Mouse (Mus musculus) intestine, postnatal 0 days (tissue): Measurements from ENCODE around the gene Zfp771. TPM values are rescaled to one million over a fixed set of nuclear protein-coding genes. Genes with fewer than 3 reads are reported as not detected.

Source experiments
- ATAC-seq: fragments of 200-750 bp; cut with Nextera tagmentation; 2 replicates; pipeline ENCODE4 v1.8.0; 2017; ENCODE audit warnings: mild to moderate bottlenecking, moderate TSS enrichment, moderate library complexity
- H3K27ac ChIP-seq: fragments of 300-500 bp; sonication (generic); 2 replicates; pipeline ENCODE4 v1.5.1; 2014; ENCODE audit warnings: mild to moderate bottlenecking, low read depth, low read length, moderate library complexity
- H3K27me3 ChIP-seq: fragments of 300-500 bp; sonication (generic); replicated peaks from 2 replicates; pipeline ENCODE4 v1.6.1; 2014; ENCODE audit warnings: low read length, mixed read lengths; ENCODE audit not compliant: control insufficient read depth, insufficient read depth
- H3K36me3 ChIP-seq: fragments of 300-500 bp; sonication (generic); 2 replicates; pipeline ENCODE4 v1.6.1; 2014; ENCODE audit warnings: mild to moderate bottlenecking, moderate library complexity; ENCODE audit not compliant: control insufficient read depth, insufficient read depth
- H3K4me1 ChIP-seq: fragments of 300-500 bp; sonication (generic); replicated peaks from 2 replicates; pipeline ENCODE4 v1.6.1; 2014; ENCODE audit warnings: antibody characterized with exemption, low read length, mixed read lengths; ENCODE audit not compliant: control insufficient read depth, insufficient read depth
- H3K4me2 ChIP-seq: fragments of 300-500 bp; sonication (generic); replicated peaks from 2 replicates; pipeline ENCODE4 v1.6.1; 2014; ENCODE audit warnings: low read depth, mild to moderate bottlenecking, moderate library complexity
- H3K4me3 ChIP-seq: fragments of 300-500 bp; sonication (generic); 2 replicates; pipeline ENCODE4 v1.5.1; 2014; ENCODE audit warnings: low read depth, low read length
- H3K9ac ChIP-seq: fragments of 300-500 bp; sonication (generic); 2 replicates; pipeline ENCODE4 v1.6.1; 2014; ENCODE audit warnings: mild to moderate bottlenecking, low read depth, low read length
- H3K9me3 ChIP-seq: fragments of 300-500 bp; sonication (generic); 2 replicates; pipeline ENCODE4 v1.6.1; 2016; ENCODE audit warnings: mixed run types; ENCODE audit not compliant: control insufficient read depth
- CTCF ChIP-seq: sonication (generic); IDR thresholded peaks from 2 replicates; pipeline ENCODE4 v1.5.1; 2016; ENCODE audit warnings: low read depth, mild to moderate bottlenecking, control low read depth, antibody characterized with exemption, moderate library complexity
- WGBS: fragments of 180-500 bp; shearing (Covaris S2); extraction: QIAGEN DNeasy Blood & Tissue Kit; methylation state at CpG from one replicate; pipeline ENCODE4 v1.1.7; 2014; 5-methylcytosine and 5-hydroxymethylcytosine counted together
- polyA plus RNA-seq: library from polyadenylated mRNA; unstranded; fragments of >200 nt; fragmentation: Nextera tagmentation; extraction: Ambion mirVana; gene quantifications from 2 replicates; pipeline ENCODE4 v1.2.1, GENCODE M21; 2015

Zfp771 gene
- polyA plus RNA-seq, 1 experiment from 2014 or later = 17.6 TPM

DNA sequence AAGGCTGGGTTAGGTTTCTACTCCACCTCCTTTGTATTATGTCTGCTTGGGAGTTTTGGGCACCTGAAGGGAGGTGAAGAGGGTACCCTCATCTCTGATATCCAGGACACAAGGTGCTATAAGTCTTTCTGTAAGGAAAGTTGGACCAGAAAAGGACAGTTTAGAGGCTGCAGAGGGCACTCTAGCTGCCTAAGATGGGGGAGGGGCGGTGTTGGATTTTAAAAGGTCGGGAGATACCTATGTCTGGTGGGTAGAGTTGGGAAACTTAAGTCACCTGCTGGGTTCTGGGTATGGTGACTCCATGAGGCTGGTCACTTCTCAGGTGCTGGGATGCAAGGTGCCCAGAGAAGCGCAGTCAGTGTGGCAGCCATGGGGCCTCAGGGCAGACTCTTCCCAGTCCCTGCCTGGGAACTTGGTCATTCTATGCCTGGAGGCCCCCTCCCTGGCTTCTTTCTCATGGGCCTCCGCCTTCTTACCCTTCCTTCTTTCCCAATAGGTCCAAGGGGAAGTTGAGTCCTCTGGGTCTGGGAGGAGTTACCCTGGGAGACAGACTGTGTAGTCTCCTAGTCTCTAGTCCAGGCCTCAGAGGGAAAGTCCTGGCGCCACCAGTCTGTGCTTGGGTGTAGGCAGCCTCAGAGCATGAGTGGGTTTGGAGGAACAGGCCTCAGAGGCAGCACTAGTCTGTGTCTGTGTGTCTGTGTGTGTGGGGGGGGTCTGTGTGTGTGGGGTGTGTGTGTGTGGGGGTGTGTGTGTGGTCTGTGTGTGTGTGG, 52.9 kb downstream of the Zfp771 start:
- no peak for ATAC-seq
- TF ChIP-seq CTCF = no peak
- no peaks in the 10 kb centered on the region for H3K27me3 ChIP-seq
- no peak overlapping the region for H3K27ac ChIP-seq
- no peak overlapping the region for H3K4me2 ChIP-seq
- H3K4me3 ChIP-seq = no peak overlapping the region
- H3K9ac ChIP-seq = no peak overlapping the region
- H3K9me3 ChIP-seq = no peaks in the 10 kb centered on the region
- H3K36me3 ChIP-seq = no peaks in the 10 kb centered on the region
- H3K4me1 ChIP-seq = no peaks in the 10 kb centered on the region
- WGBS = 85% methylated on average over 5 of the region's 5 CpGs

GRCm38 (mm10) chr7:127297586-127298193, 53.6 kb downstream of the Zfp771 start:
- no peak overlapping the region for H3K27ac ChIP-seq
- no peak for ATAC-seq
- no peaks in the 10 kb centered on the region for H3K4me1 ChIP-seq
- no peaks in the 10 kb centered on the region for H3K27me3 ChIP-seq
- no peaks in the 10 kb centered on the region for H3K36me3 ChIP-seq
- 92% methylated on average over 5 of the region's 5 CpGs for WGBS
- H3K9me3 ChIP-seq = no peaks in the 10 kb centered on the region
- no peak for TF ChIP-seq CTCF
- H3K9ac ChIP-seq = no peak overlapping the region
- H3K4me3 ChIP-seq = no peak overlapping the region
- H3K4me2 ChIP-seq = no peak overlapping the region

Other genes with a start within 250 kb of the Zfp771 start
- gene Mvp, start 229.7 kb upstream of the Zfp771 start, polyA plus RNA-seq = 79.8 and 81.0 TPM in 2 replicates
- 0.68 TPM in 1 of 2 replicates, not detected in the other for gene Pagr1b, start 227.8 kb upstream of the Zfp771 start, polyA plus RNA-seq
- 26.4 and 37.5 TPM in 2 replicates for gene Pagr1a, start 226.9 kb upstream of the Zfp771 start, polyA plus RNA-seq
- 15.7 and 27.1 TPM in 2 replicates for gene Gm42742, start 223.2 kb upstream of the Zfp771 start, polyA plus RNA-seq
- gene Prrt2, start 223.1 kb upstream of the Zfp771 start, polyA plus RNA-seq = 2.5 and 2.7 TPM in 2 replicates
- gene Maz, start 217.2 kb upstream of the Zfp771 start, polyA plus RNA-seq = 32.6 and 33.9 TPM in 2 replicates
- 24.0 and 24.2 TPM in 2 replicates for gene Kif22, start 201.8 kb upstream of the Zfp771 start, polyA plus RNA-seq
- gene Zg16, start 156.9 kb upstream of the Zfp771 start, polyA plus RNA-seq = 175 and 225 TPM in 2 replicates
- gene AI467606, start 152.9 kb upstream of the Zfp771 start, polyA plus RNA-seq = 5.2 and 5.8 TPM in 2 replicates
- 1.8 and 2.0 TPM in 2 replicates for gene Qprt, start 122.0 kb upstream of the Zfp771 start, polyA plus RNA-seq
- gene Spn, start 106.5 kb upstream of the Zfp771 start, polyA plus RNA-seq = 0.09 and 0.13 TPM in 2 replicates
- gene Cd2bp2, start 48.2 kb upstream of the Zfp771 start, polyA plus RNA-seq = 29.2 and 30.2 TPM in 2 replicates
- gene Tbc1d10b, start 35.8 kb upstream of the Zfp771 start, polyA plus RNA-seq = 15.0 and 17.1 TPM in 2 replicates
- 10.7 and 12.3 TPM in 2 replicates for gene Mylpf, start 35.4 kb upstream of the Zfp771 start, polyA plus RNA-seq
- gene Zfp553, start 11.2 kb upstream of the Zfp771 start, polyA plus RNA-seq = 7.4 and 7.6 TPM in 2 replicates
- 6.3 and 6.6 TPM in 2 replicates for gene Sept1, start 11.1 kb upstream of the Zfp771 start, polyA plus RNA-seq
- 75.2 and 80.9 TPM in 2 replicates for gene Dctpp1, start 16.4 kb downstream of the Zfp771 start, polyA plus RNA-seq
- gene Sephs2, start 29.8 kb downstream of the Zfp771 start, polyA plus RNA-seq = 335 and 364 TPM in 2 replicates
- 0.69 and 0.87 TPM in 2 replicates for gene Itgal, start 52.0 kb downstream of the Zfp771 start, polyA plus RNA-seq
- 16.3 and 18.0 TPM in 2 replicates for gene Zfp768, start 101.3 kb downstream of the Zfp771 start, polyA plus RNA-seq
- gene Zfp747, start 131.8 kb downstream of the Zfp771 start, polyA plus RNA-seq = 7.3 and 9.0 TPM in 2 replicates
- 4.7 and 5.8 TPM in 2 replicates for gene 9130019O22Rik, start 142.9 kb downstream of the Zfp771 start, polyA plus RNA-seq
- gene E430018J23Rik, start 149.4 kb downstream of the Zfp771 start, polyA plus RNA-seq = 6.8 and 8.0 TPM in 2 replicates
- 4.8 and 5.2 TPM in 2 replicates for gene Zfp764, start 162.5 kb downstream of the Zfp771 start, polyA plus RNA-seq
- 18.6 and 22.0 TPM in 2 replicates for gene Zfp688, start 177.8 kb downstream of the Zfp771 start, polyA plus RNA-seq
- gene Zfp689, start 204.9 kb downstream of the Zfp771 start, polyA plus RNA-seq = 2.2 and 2.6 TPM in 2 replicates
- 31.5 and 33.9 TPM in 2 replicates for gene Prr14, start 215.3 kb downstream of the Zfp771 start, polyA plus RNA-seq
- 8.1 and 9.4 TPM in 2 replicates for gene Fbrs, start 234.9 kb downstream of the Zfp771 start, polyA plus RNA-seq